Mouse (Mus musculus) kidney, postnatal 0 days (tissue): Measurements from ENCODE around the gene Kat8. TPM values are rescaled to one million over a fixed set of nuclear protein-coding genes. Genes with fewer than 3 reads are reported as not detected.

Experiments
- ATAC-seq: fragments of 200-750 bp; cut with Nextera tagmentation; replicated peaks from 2 replicates; pipeline ENCODE4 v1.8.0; 2017; ENCODE audit warnings: low read depth, moderate number of reproducible peaks, moderate TSS enrichment, moderate library complexity; ENCODE audit not compliant: low FRiP score
- DNase-seq: peaks from one replicate; pipeline ENCODE4 v3.0.0-alpha.2; 2016; ENCODE audit warnings: low spot score
- H3K27ac ChIP-seq: fragments of 300-500 bp; sonication (generic); 2 replicates; pipeline ENCODE4 v1.5.1; 2014; ENCODE audit warnings: mild to moderate bottlenecking
- H3K27me3 ChIP-seq: fragments of 300-500 bp; sonication (generic); 2 replicates; pipeline ENCODE4 v1.6.1; 2014; ENCODE audit warnings: low read length, mixed read lengths; ENCODE audit not compliant: insufficient read depth
- H3K36me3 ChIP-seq: fragments of 300-500 bp; sonication (generic); 2 replicates; pipeline ENCODE4 v1.6.1; 2014; ENCODE audit warnings: low read length, mixed read lengths; ENCODE audit not compliant: insufficient read depth
- H3K4me1 ChIP-seq: fragments of 300-500 bp; sonication (generic); replicated peaks from 2 replicates; pipeline ENCODE4 v1.6.1; 2014; ENCODE audit warnings: antibody characterized with exemption, low read length, mixed read lengths; ENCODE audit not compliant: insufficient read depth
- H3K4me2 ChIP-seq: fragments of 300-500 bp; sonication (generic); 2 replicates; pipeline ENCODE4 v1.6.1; 2014; ENCODE audit warnings: mild to moderate bottlenecking, low read length, moderate library complexity, mixed read lengths
- H3K4me3 ChIP-seq: fragments of 300-500 bp; sonication (generic); replicated peaks from 2 replicates; pipeline ENCODE4 v1.5.1; 2014; ENCODE audit warnings: low read depth, low read length
- H3K9ac ChIP-seq: fragments of 300-500 bp; sonication (generic); 2 replicates; pipeline ENCODE4 v1.6.1; 2014; ENCODE audit warnings: low read depth, low read length
- H3K9me3 ChIP-seq: fragments of 300-500 bp; sonication (generic); replicated peaks from 2 replicates; pipeline ENCODE4 v1.6.1; 2016; ENCODE audit warnings: low read length, inconsistent platforms, mixed read lengths
- CTCF ChIP-seq: IDR thresholded peaks from 2 replicates; pipeline ENCODE4 v1.5.1; 2016; ENCODE audit warnings: antibody characterized with exemption, low read depth, mild to moderate bottlenecking, moderate library complexity
- WGBS: fragments of 180-500 bp; shearing (Covaris S2); extraction: QIAGEN DNeasy Blood & Tissue Kit; methylation state at CpG from one replicate; pipeline ENCODE4 v1.1.7; 2014; 5-methylcytosine and 5-hydroxymethylcytosine counted together
- polyA plus RNA-seq: library from polyadenylated mRNA; unstranded; fragments of >200 nt; fragmentation: Nextera tagmentation; extraction: Ambion mirVana; gene quantifications from 2 replicates; pipeline ENCODE4 v1.2.1, GENCODE M21; 2015

Gene Kat8
- polyA plus RNA-seq, 1 experiment from 2014 or later, result 32.2 TPM

GRCm38 (mm10) chr7:127922451-127923275 is 10.3 kb downstream of the Kat8 start:
- H3K9ac ChIP-seq, result no peak overlapping the region
- no peaks in the 10 kb centered on the region for H3K9me3 ChIP-seq
- no peak for ATAC-seq
- no peak overlapping the region for H3K4me2 ChIP-seq
- peaks cover 22% of the 10 kb centered on the region for H3K36me3 ChIP-seq
- TF ChIP-seq CTCF, result no peak
- H3K27ac ChIP-seq, result peak overlapping the region; percentile 44
- H3K4me3 ChIP-seq, result no peak overlapping the region
- 70% methylated on average over 6 of the region's 6 CpGs for WGBS
- H3K27me3 ChIP-seq, result no peaks in the 10 kb centered on the region
- DNase-seq, result no peak
- H3K4me1 ChIP-seq, result peaks cover 17% of the 10 kb centered on the region

DNA sequence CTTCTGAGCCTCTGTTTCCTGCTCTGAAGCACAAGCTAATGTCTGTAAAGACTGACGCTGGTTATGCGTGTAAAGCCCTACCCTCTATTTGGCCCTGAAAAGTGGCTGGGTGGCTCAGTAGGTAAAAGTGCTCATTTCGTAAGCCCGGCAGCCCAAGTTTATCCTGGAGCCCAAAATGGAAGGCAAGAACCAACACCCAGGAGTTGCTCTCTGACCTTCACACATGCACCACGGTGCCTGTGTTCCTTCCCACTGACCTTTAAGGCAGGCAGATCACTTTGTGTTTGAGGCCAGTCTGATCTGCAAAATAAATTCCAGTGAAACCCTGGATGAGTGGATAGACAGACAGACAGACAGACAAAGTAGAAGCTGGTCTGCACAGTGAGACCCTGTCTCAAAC is 11.4 kb downstream of the Kat8 start:
- H3K4me3 ChIP-seq, result no peak overlapping the region
- no peak overlapping the region; the same call in 1 of the 2 replicates for H3K9ac ChIP-seq
- WGBS, result 82% methylated on average over 5 of the region's 5 CpGs
- no peak overlapping the region for H3K4me2 ChIP-seq
- H3K27me3 ChIP-seq, result no peaks in the 10 kb centered on the region
- TF ChIP-seq CTCF, result no peak
- ATAC-seq (no peak), DNase-seq (no peak)
- peak overlapping the region; percentile 93; the same call in 1 of the 2 replicates for H3K27ac ChIP-seq
- H3K9me3 ChIP-seq, result no peaks in the 10 kb centered on the region
- H3K4me1 ChIP-seq, result peaks cover 20% of the 10 kb centered on the region
- peaks cover 22% of the 10 kb centered on the region for H3K36me3 ChIP-seq

DNA sequence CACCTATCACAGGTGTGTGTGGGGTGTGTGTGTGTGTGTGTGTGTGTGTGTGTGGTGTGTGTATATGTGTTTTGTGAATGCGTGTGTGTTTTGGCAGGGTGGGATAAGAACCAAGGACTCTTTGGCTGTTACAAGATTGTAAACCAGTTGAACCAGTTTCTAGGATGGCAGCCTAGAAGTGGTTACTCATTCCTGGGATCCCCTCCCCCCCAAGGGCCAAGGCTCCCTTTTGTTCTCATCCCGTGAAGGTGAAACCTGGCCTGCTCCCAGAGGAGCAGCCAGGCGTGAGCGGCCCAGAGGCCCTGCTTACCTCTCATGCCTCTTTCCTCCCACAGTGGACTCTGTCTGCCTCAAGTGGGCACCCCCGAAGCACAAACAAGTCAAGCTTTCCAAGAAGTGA is 12.9 kb downstream of the Kat8 start:
- 0 out of 2 replicates have a peak overlapping the region, but pooled peaks have one; percentile 24 for H3K9ac ChIP-seq
- ATAC-seq, result peak; percentile 81
- H3K4me2 ChIP-seq, result no peak overlapping the region
- H3K9me3 ChIP-seq, result no peaks in the 10 kb centered on the region
- no peak overlapping the region for H3K4me3 ChIP-seq
- peaks cover 22% of the 10 kb centered on the region for H3K36me3 ChIP-seq
- peaks cover 20% of the 10 kb centered on the region for H3K4me1 ChIP-seq
- H3K27me3 ChIP-seq, result no peaks in the 10 kb centered on the region
- peak overlapping the region; percentile 93 for H3K27ac ChIP-seq
- 43% methylated on average over 5 of the region's 5 CpGs for WGBS
- no peak for TF ChIP-seq CTCF
- peak; percentile 66 for DNase-seq

- no peaks in the 10 kb centered on the region for H3K27me3 ChIP-seq
- no peak for TF ChIP-seq CTCF
- DNase-seq, result no peak
- H3K4me2 ChIP-seq, result no peak overlapping the region
- H3K4me1 ChIP-seq, result peaks cover 20% of the 10 kb centered on the region
- peaks cover 22% of the 10 kb centered on the region for H3K36me3 ChIP-seq
- 65% methylated on average over 8 of the region's 8 CpGs for WGBS
- H3K9ac ChIP-seq, result peak overlapping the region; percentile 24; the same call in 1 of the 2 replicates
- ATAC-seq, result peak; percentile 15
- H3K9me3 ChIP-seq, result no peaks in the 10 kb centered on the region
- H3K27ac ChIP-seq, result peak overlapping the region; percentile 93
- no peak overlapping the region for H3K4me3 ChIP-seq
These were observed 13.8 kb downstream of the Kat8 start for GRCm38 (mm10) chr7:127926066-127926465.

GRCm38 (mm10) chr7:127926846-127927245 is 14.5 kb downstream of the Kat8 start:
- TF ChIP-seq CTCF, result no peak
- Histone ChIP-seq H3K9me3 (no peaks in the 10 kb centered on the region), H3K27ac (peak overlapping the region; percentile 93), H3K4me1 (peaks cover 27% of the 10 kb centered on the region), H3K4me2 (no peak overlapping the region), H3K9ac (peak overlapping the region; percentile 42; the same call in 1 of the 2 replicates), H3K4me3 (no peak overlapping the region), H3K36me3 (peaks cover 22% of the 10 kb centered on the region), H3K27me3 (no peaks in the 10 kb centered on the region)
- DNase-seq, result no peak
- no peak for ATAC-seq
- WGBS, result 71% methylated on average over 11 of the region's 11 CpGs

GRCm38 (mm10) chr7:127927726-127928125 is 15.4 kb downstream of the Kat8 start:
- 67% methylated on average over 11 of the region's 11 CpGs for WGBS

More at GRCm38 (mm10) chr7:127927726-127928125, 15.4 kb downstream of the Kat8 start:
- Histone ChIP-seq H3K9ac (peak overlapping the region; percentile 70; the same call in 1 of the 2 replicates), H3K4me1 (peaks cover 35% of the 10 kb centered on the region), H3K27me3 (no peaks in the 10 kb centered on the region), H3K9me3 (no peaks in the 10 kb centered on the region), H3K27ac (peak overlapping the region; percentile 93), H3K4me2 (peak overlapping the region; percentile 66), H3K36me3 (peaks cover 22% of the 10 kb centered on the region), H3K4me3 (peak overlapping the region; percentile 44; the same call in 1 of the 2 replicates)
- TF ChIP-seq CTCF, result no peak
- ATAC-seq, result no peak
- DNase-seq, result no peak
